Mouse (Mus musculus) ES-E14 (cell line): ENCODE data around the gene Eno4. TPM values are rescaled to one million over a fixed set of nuclear protein-coding genes. Genes with fewer than 3 reads are reported as not detected.
"Not testable (repeated sequence)": the region's sequence is repeated elsewhere in the genome, so short reads cannot be mapped to it uniquely, and the experiment has no call there.

Experiments used
- DNase-seq: peaks from one replicate; pipeline ENCODE4 v3.0.0-alpha.2; 2013; ENCODE audit warnings: low read depth, low spot score
- H3K27ac ChIP-seq: 2 replicates; pipeline ENCODE4 v1.5.1; 2012; ENCODE audit warnings: low read depth, mild to moderate bottlenecking, low read length, moderate library complexity, mixed read lengths; ENCODE audit not compliant: poor library complexity, insufficient read depth, severe bottlenecking
- H3K36me3 ChIP-seq: 2 replicates; pipeline ENCODE4 v1.6.1; 2012; ENCODE audit warnings: mild to moderate bottlenecking, low read length, moderate library complexity, mixed read lengths; ENCODE audit not compliant: control insufficient read depth, poor library complexity, insufficient read depth, severe bottlenecking
- H3K4me1 ChIP-seq, 2 experiments: fragments of 150-350 bp in 1 of 2; sonication (generic) in 1 of 2; 2 replicates each; pipeline ENCODE4 v1.6.1; 2012; ENCODE audit warnings: low read length in 2 of 2, mild to moderate bottlenecking in 1 of 2, mixed read lengths in 1 of 2; ENCODE audit not compliant: control insufficient read depth in 2 of 2, insufficient read depth in 2 of 2, poor library complexity in 1 of 2
- H3K4me3 ChIP-seq, 2 experiments: fragments of 150-350 bp in 1 of 2; sonication (generic) in 1 of 2; 2 replicates each; pipeline ENCODE4 v1.5.1; 2012; ENCODE audit warnings: low read length in 2 of 2, low read depth in 1 of 2, mild to moderate bottlenecking in 1 of 2, mixed read lengths in 1 of 2; ENCODE audit not compliant: insufficient read depth in 1 of 2, poor library complexity in 1 of 2, severe bottlenecking in 1 of 2
- H3K9ac ChIP-seq: 2 replicates; pipeline ENCODE4 v1.6.1; 2012; ENCODE audit warnings: low read depth, mild to moderate bottlenecking, low read length, mixed read lengths; ENCODE audit not compliant: poor library complexity, insufficient read depth, severe bottlenecking
- H3K9me3 ChIP-seq: fragments of 150-350 bp; sonication (generic); 2 replicates; pipeline ENCODE4 v1.6.1; 2012; ENCODE audit warnings: low read depth, mild to moderate bottlenecking, low read length; ENCODE audit not compliant: control insufficient read depth, insufficient read depth
- CHD2 ChIP-seq: IDR thresholded peaks from 2 replicates; pipeline ENCODE4 v1.6.1; 2014; ENCODE audit warnings: mild to moderate bottlenecking, low read depth, low read length, inconsistent platforms
- HCFC1 ChIP-seq: IDR thresholded peaks from 2 replicates; pipeline ENCODE4 v1.6.1; 2012; ENCODE audit warnings: low read length, inconsistent platforms, borderline replicate concordance; ENCODE audit not compliant: insufficient read depth
- MAFK ChIP-seq: IDR thresholded peaks from 2 replicates; pipeline ENCODE4 v1.6.1; 2014; ENCODE audit warnings: mild to moderate bottlenecking, low read depth, low read length, inconsistent platforms; ENCODE audit not compliant: insufficient read depth
- ZC3H11A ChIP-seq: IDR thresholded peaks from 2 replicates; pipeline ENCODE4 v1.6.1; 2012; ENCODE audit warnings: low read depth, mild to moderate bottlenecking, inconsistent platforms, low read length, borderline replicate concordance
- ZNF384 ChIP-seq: IDR thresholded peaks from 2 replicates; pipeline ENCODE4 v1.6.1; 2012; ENCODE audit warnings: low read depth, low read length, inconsistent platforms
- in situ Hi-C, 2 experiments: fragments of 600-800 bp; cut with MboI; formaldehyde crosslinking; loops; one replicate each; pipeline ENCODE4 v1.15.1; 2025; ENCODE audit warnings: low sequenced_read_pairs in 2 of 2, inconsistent platforms in 1 of 2; ENCODE audit not compliant: unreplicated experiment in 2 of 2
- total RNA-seq: library from RNA; depleted of rRNA; stranded (reverse); fragments of 300-350 nt; gene quantifications from 2 replicates; pipeline ENCODE4 v1.2.3, GENCODE M21; 2012; rRNA removed

Eno4 gene
- total RNA-seq = 0.85 and 1.1 TPM in 2 replicates

DNA sequence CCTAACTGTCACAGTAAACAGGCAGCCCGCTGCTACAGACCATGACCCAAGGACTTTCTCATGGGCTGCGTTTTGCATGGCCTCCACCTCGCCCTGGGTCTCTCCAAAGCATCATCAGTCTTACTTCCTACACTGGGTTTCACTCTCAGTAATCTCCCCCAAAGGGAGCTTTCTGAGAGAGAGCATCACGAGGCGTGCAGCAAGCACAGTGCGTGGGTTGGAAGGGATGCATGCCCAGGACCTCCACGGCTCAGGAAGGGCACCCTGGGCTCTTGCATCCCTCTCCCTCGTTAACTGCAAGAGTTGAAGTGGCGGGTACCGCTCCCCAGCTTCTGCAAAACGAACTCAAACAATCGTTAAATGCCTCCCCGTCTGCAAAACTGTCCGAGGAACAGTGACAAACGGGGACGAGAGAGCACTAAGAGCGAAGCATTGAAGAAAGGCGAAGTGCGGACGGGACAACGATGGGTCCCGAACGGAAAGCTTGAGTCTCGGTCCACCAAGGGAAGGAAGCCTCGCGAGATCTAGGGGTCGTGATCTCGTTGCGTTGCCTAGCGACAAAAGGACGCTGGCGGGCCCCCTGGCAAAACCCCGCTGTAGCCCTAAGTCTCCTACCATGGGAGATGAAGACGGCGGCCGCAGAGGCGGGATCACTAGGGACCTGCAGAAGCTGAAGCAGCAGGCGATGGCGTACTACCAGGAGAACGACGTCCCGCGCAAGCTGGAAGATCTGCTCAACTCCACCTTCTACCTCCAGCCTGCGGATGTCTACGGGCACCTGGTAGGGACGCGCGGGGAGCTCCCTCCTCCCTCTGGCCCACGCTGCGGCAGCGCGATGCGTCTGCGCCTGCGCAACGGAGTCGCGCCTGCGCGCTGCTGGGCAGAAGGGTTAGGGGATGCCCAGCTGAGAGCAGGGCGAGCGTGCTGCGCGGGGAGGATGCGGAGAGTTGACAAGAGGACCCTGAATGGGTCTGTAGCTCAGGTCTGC lies at the start of gene Eno4, which contains the start of gene Hspa12a:
Eno4 (plus strand) TSS at position 585 of the 988 bp plus-strand sequence.
Hspa12a (minus strand) TSS at position 814 of the 988 bp plus-strand sequence.
- peak; percentile 93 for DNase-seq
- TF ChIP-seq CHD2 (peak; percentile 94), HCFC1 (0 out of 2 replicates have a peak, but pooled peaks have one; percentile 20), MAFK (no peak), ZC3H11A (no peak), ZNF384 (no peak)
- Histone ChIP-seq H3K4me1 (peaks cover 0 to 3% of the 10 kb centered on the region in 2 experiments; a peak in 1 of 4 replicates), H3K36me3 (no peaks in the 10 kb centered on the region), H3K9me3 (no peaks in the 10 kb centered on the region), H3K4me3 (peak within 1 kb of the TSS; percentile 75 to 85), H3K27ac (no peak within 1 kb of the TSS), H3K9ac (peak within 1 kb of the TSS; percentile 83)
- in situ Hi-C loops = no loop called here

DNA sequence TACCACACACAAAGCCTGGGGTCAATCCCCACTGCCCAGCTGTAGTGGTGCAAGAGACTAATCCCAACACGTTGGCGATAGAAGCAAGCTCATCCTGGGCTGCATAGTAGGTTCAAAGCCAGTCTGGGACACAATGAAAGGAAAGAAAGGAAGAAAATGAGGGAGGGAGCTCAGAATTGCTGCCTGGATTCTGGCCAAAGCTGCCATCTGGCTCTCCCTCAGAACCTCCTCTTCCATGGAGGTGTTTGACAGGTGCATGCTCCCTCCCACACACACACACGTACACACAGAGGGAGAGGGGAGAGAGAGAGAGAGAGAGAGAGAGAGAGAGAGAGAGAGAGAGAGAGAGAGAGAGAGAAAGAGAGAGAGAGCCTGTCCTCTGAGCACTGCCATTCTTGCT lies 47.0 kb upstream of the Eno4 start:
- TF ChIP-seq ZC3H11A (no peak), MAFK (no peak), ZNF384 (no peak), HCFC1 (no peak), CHD2 (no peak)
- Histone ChIP-seq H3K9me3 (no peaks in the 10 kb centered on the region), H3K4me1 (no peaks in the 10 kb centered on the region), H3K36me3 (no peaks in the 10 kb centered on the region), H3K27ac (no peak overlapping the region), H3K4me3 (no peak overlapping the region), H3K9ac (no peak overlapping the region)
- in situ Hi-C loops = no loop called here
- DNase-seq = no peak

DNA sequence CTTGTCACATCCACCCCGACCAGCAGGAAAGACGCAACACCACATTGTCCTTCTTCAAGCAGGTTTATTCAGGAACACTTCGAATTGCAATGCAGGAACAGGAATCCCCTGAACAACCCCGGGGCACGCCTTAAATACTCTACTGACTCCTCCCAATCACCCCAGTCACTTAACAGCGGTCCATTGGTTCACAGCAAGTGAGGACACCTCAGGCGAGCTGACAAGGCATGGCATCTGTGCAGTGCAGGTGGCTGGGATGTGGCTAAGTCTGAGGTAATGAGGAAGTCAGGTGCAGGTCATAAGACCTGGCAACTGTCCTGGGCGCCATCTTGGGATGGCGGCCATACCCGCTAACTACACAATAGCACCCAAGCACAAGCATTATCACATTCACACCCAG lies 42.8 kb upstream of the Eno4 start:
- H3K4me1 ChIP-seq, H3K27ac ChIP-seq, H3K36me3 ChIP-seq, H3K9me3 ChIP-seq, DNase-seq, H3K4me3 ChIP-seq, H3K9ac ChIP-seq: not testable (repeated sequence)
- in situ Hi-C loops = loop anchor here in 1 of 2 experiments (25.0 kb wide), 1 partner anchor 312 kb away; the partner anchor contains the start of gene Kcnk18

DNA sequence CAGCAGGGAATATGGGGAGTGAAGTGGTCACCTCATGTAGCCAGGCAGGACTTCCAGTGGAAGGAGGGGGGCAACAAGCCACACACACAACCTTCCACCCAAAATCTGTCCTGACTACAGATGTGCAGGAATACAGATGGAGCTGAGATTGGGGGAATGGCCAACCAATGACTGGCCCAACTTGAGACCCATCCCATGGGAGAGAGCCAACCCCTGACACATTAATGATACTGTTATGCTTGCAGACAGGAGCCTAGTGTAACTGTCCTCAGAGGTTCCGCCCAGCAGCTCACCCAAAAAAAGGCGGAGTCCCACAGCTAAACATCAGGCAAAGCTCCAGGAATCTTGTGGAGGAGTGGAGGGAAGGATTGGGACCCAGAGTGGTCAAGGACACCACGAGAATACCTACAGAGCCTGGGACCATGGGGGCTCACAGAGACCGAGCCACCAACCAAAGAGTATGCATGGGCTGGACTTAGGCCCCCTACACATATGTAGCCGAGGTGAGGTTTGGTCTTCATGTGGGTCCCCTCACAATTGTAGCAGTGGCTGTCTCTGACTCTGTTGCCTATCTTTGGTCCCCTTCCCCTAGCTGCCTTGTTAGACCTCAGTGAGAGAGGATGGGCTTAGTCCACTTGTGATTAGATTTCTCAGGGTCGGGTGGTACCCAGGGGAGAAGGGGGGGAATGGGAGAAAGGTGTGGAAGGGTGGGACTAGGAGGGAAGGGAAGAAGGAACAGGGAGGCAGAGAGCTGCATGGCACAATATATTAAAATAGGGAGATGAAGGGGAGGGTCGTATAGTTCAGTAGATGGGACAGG lies 39.9 kb upstream of the Eno4 start:
- Histone ChIP-seq H3K9me3 (no peaks in the 10 kb centered on the region), H3K36me3 (no peaks in the 10 kb centered on the region), H3K9ac (no peak overlapping the region), H3K4me3 (no peak overlapping the region), H3K27ac (no peak overlapping the region), H3K4me1 (no peaks in the 10 kb centered on the region)
- in situ Hi-C loops = loop anchor here in 1 of 2 experiments (25.0 kb wide), 1 partner anchor 309 kb away; the partner anchor contains the start of gene Kcnk18
- TF ChIP-seq ZC3H11A (no peak), CHD2 (no peak), MAFK (no peak), HCFC1 (no peak), ZNF384 (no peak)
- no peak for DNase-seq
